Mouse (Mus musculus): Measurements from ENCODE around the gene Mars.
"Not testable (repeated sequence)": the region's sequence is repeated elsewhere in the genome, so short reads cannot be mapped to it uniquely, and the experiment has no call there.

Mars gene

GRCm38 (mm10) chr10:127312356-127312676, 730 bp upstream of the Mars start:
- peak; percentile 81 to 85 for DNase-seq (ENCODE audit: low spot score in 2 of 2)

- DNase-seq (ENCODE audit: low spot score in 2 of 2), result peak in 1 of 2 experiments; percentile 39
These were observed 787 bp downstream of the Mars start for GRCm38 (mm10) chr10:127310523-127311475.

- DNase-seq (ENCODE audit: low spot score in 2 of 2), result not testable (repeated sequence)
These were observed 2.4 kb downstream of the Mars start for GRCm38 (mm10) chr10:127309167-127309566.

- peak; percentile 60 to 76 for DNase-seq (ENCODE audit: low spot score in 2 of 2)
These were observed 8.4 kb downstream of the Mars start for GRCm38 (mm10) chr10:127303136-127303535.

- no peak for DNase-seq (ENCODE audit: low spot score in 2 of 2)
These were observed 11.2 kb downstream of the Mars start for GRCm38 (mm10) chr10:127300361-127300760.

- DNase-seq (ENCODE audit: low spot score in 2 of 2), result no peak
These were observed 14.3 kb downstream of the Mars start for GRCm38 (mm10) chr10:127297015-127297871.

- DNase-seq (ENCODE audit: low spot score in 2 of 2), result no peak
These were observed 15.4 kb downstream of the Mars start for GRCm38 (mm10) chr10:127295986-127296794.

- no peak for DNase-seq (ENCODE audit: low spot score in 2 of 2)
These were observed 16.6 kb downstream of the Mars start for GRCm38 (mm10) chr10:127294895-127295510.

- DNase-seq (ENCODE audit: low spot score in 2 of 2), result no peak
These were observed 17.9 kb downstream of the Mars start for GRCm38 (mm10) chr10:127293590-127294113.

- DNase-seq (ENCODE audit: low spot score in 2 of 2), result no peak
These were observed 18.5 kb downstream of the Mars start for GRCm38 (mm10) chr10:127292987-127293538.

- DNase-seq (ENCODE audit: low spot score in 2 of 2), result no peak
These were observed 19.5 kb downstream of the Mars start for GRCm38 (mm10) chr10:127291881-127292638.

GRCm38 (mm10) chr10:127290930-127291880, 20.4 kb downstream of the Mars start:
- peak; percentile 55 to 60 for DNase-seq (ENCODE audit: low spot score in 2 of 2)

GRCm38 (mm10) chr10:127290307-127290929, 21.2 kb downstream of the Mars start:
- DNase-seq (ENCODE audit: low spot score in 2 of 2), result peak; percentile 100

GRCm38 (mm10) chr10:127289573-127290191, 21.9 kb downstream of the Mars start:
- peak in 1 of 2 experiments; percentile 73 for DNase-seq (ENCODE audit: low spot score in 2 of 2)

GRCm38 (mm10) chr10:127288800-127289572, 22.6 kb downstream of the Mars start, which contains the start of gene Mbd6:
TSS of gene Mbd6 (minus strand) at chr10:127289018.
- peak; percentile 90 to 92 for DNase-seq (ENCODE audit: low spot score in 2 of 2)

GRCm38 (mm10) chr10:127288328-127288799, 23.2 kb downstream of the Mars start:
- no peak for DNase-seq (ENCODE audit: low spot score in 2 of 2)

- no peak for DNase-seq (ENCODE audit: low spot score in 2 of 2)
These were observed 23.7 kb downstream of the Mars start for GRCm38 (mm10) chr10:127287936-127288293.
